Comparison of ENCODE assay signal across 9 mouse cellular contexts in genomic region chr11:29861750-29862397, GRCm38 (mm10). TPM values are rescaled to one million over a fixed set of nuclear protein-coding genes. Genes with fewer than 3 reads are reported as not detected.
DNase-seq lines count a peak whose midpoint lies in the region; ATAC-seq and TF ChIP-seq lines count a peak whose summit lies in the region.
"Had no signal": no experiment of that assay in that cellular context is flagged by ENCODE, and none has a peak within 500 bp of the region (broad histone marks: within the 10 kb centered on the region; RNA-seq: fewer than 3 reads in every experiment).

No protein-coding gene starts in this region.

- H3K9me3 ChIP-seq in MEL (replicated peaks; ENCODE audit: insufficient read depth, low read length), result no peaks in the 10 kb centered on the region
- H3K9me3 ChIP-seq in forebrain, postnatal 0 days (ENCODE audit: low read length), result no peaks in the 10 kb centered on the region
- H3K9me3 ChIP-seq: liver, embryonic 15.5 days had no signal

- no peak overlapping the region for H3K27ac ChIP-seq in MEL (ENCODE audit: control insufficient read depth, low read depth, low read length)
- no peak overlapping the region for H3K27ac ChIP-seq in forebrain, postnatal 0 days (ENCODE audit: low read depth, low read length)
- H3K27ac ChIP-seq: liver, embryonic 15.5 days had no signal

- H3K4me2 ChIP-seq in forebrain, postnatal 0 days (ENCODE audit: low read depth), result no peak overlapping the region
- peak overlapping the region; percentile 36 for H3K4me2 ChIP-seq in myocyte (ENCODE audit: low read depth)
- H3K4me2 ChIP-seq: liver, embryonic 15.5 days had no signal

- H3ac ChIP-seq in myocyte (ENCODE audit: control insufficient read depth, insufficient read length), result no peak overlapping the region

- no peaks in the 10 kb centered on the region for H3K27me3 ChIP-seq in MEL (ENCODE audit: control insufficient read depth in 1 of 2, insufficient read depth in 2 of 2, low read length in 2 of 2)
- no peaks in the 10 kb centered on the region for H3K27me3 ChIP-seq in forebrain, postnatal 0 days (ENCODE audit: insufficient read depth, low read length)
- H3K27me3 ChIP-seq in myocyte (ENCODE audit: control insufficient read depth, insufficient read depth, insufficient read length), result no peaks in the 10 kb centered on the region
- H3K27me3 ChIP-seq: liver, embryonic 15.5 days had no signal

- H3K4me3 ChIP-seq in MEL (ENCODE audit: control insufficient read depth in 1 of 2, insufficient read depth in 1 of 2, low read depth in 2 of 2, low read length in 2 of 2), result peak overlapping the region; percentile 24 to 48; a peak in 3 of 4 replicates
- H3K4me3 ChIP-seq in forebrain, postnatal 0 days (ENCODE audit: low read depth, low read length), result no peak overlapping the region
- no peak overlapping the region for H3K4me3 ChIP-seq in myocyte
- H3K4me3 ChIP-seq: liver, embryonic 15.5 days had no signal

- ATAC-seq in forebrain, postnatal 0 days, result peak; percentile 79

- H3K9ac ChIP-seq in MEL (ENCODE audit: control insufficient read depth, low read depth, low read length, poor library complexity, severe bottlenecking), result peak overlapping the region; percentile 56
- no peak overlapping the region for H3K9ac ChIP-seq in forebrain, postnatal 0 days
- H3K9ac ChIP-seq: liver, embryonic 15.5 days had no signal

- H3K79me2 ChIP-seq in MEL (ENCODE audit: control insufficient read depth, insufficient read depth, low read length, poor library complexity), result no peaks in the 10 kb centered on the region
- no peaks in the 10 kb centered on the region for H3K79me2 ChIP-seq in myocyte (ENCODE audit: control insufficient read depth, insufficient read depth)

- TF ChIP-seq RAD21 in MEL (IDR thresholded peaks at IDR 0.05; ENCODE audit: low read depth, low read length), result peak; percentile 76

- peaks cover 0 to 4% of the 10 kb centered on the region in 2 experiments; a peak in 1 of 4 replicates for H3K36me3 ChIP-seq in MEL (ENCODE audit: control insufficient read depth in 1 of 2, insufficient read depth in 2 of 2, low read length in 2 of 2)
- no peaks in the 10 kb centered on the region for H3K36me3 ChIP-seq in forebrain, postnatal 0 days (ENCODE audit: insufficient read depth)
- no peaks in the 10 kb centered on the region for H3K36me3 ChIP-seq in myocyte (ENCODE audit: control insufficient read depth, insufficient read depth)
- H3K36me3 ChIP-seq: liver, embryonic 15.5 days had no signal

- TF ChIP-seq POLR2A in MEL (IDR thresholded peaks at IDR 0.05; ENCODE audit: control insufficient read depth in 1 of 2, insufficient read depth in 1 of 2, low read depth in 1 of 2, low read length in 2 of 2, poor library complexity in 1 of 2) (no peak), myocyte (IDR thresholded peaks at IDR 0.05; ENCODE audit: insufficient read length, low read depth) (no peak)

- TF ChIP-seq EP300 in MEL (IDR thresholded peaks at IDR 0.05; ENCODE audit: low read depth in 1 of 2, low read length in 2 of 2), result no peak

- DNase-seq in kidney, adult 18-20 months, result peak; percentile 18
- no peak for DNase-seq in kidney, adult 11 months
- peak; percentile 78 for DNase-seq in MEL (ENCODE audit: low read depth, low spot score)
- peak; percentile 40 to 57 for DNase-seq in cerebellum, adult 18-20 months
- peak; percentile 69 for DNase-seq in forebrain, postnatal 0 days
- peak; percentile 25 for DNase-seq in left cerebral cortex, postnatal 4 days
- no peak for DNase-seq in T-cell, adult 2 months (ENCODE audit: low spot score)

- intact Hi-C loops in left cerebral cortex, postnatal 4 days (cut with DNase I), result no loop called here

- WGBS in forebrain, postnatal 0 days, result 20% methylated on average over 2 of the region's 2 CpGs

- TF ChIP-seq CTCF in MEL (IDR thresholded peaks at IDR 0.05 in 2 of 3, conservative IDR thresholded peaks at IDR 0.05 in 1 of 3; ENCODE audit: control insufficient read depth in 1 of 3, insufficient read depth in 1 of 3, low read depth in 2 of 3, low read length in 3 of 3, poor library complexity in 1 of 3, severe bottlenecking in 1 of 3), result peak; percentile 68 to 88 (median 82)
- TF ChIP-seq CTCF in forebrain, postnatal 0 days (IDR thresholded peaks at IDR 0.05; ENCODE audit: low read depth), result peak; percentile 68

- H3K4me1 ChIP-seq in MEL (ENCODE audit: control insufficient read depth in 1 of 2, insufficient read depth in 2 of 2, low read length in 2 of 2), result no peaks in the 10 kb centered on the region
- H3K4me1 ChIP-seq in forebrain, postnatal 0 days (ENCODE audit: insufficient read depth), result peaks cover 5% of the 10 kb centered on the region; the same call in 1 of the 2 replicates
- H3K4me1 ChIP-seq: liver, embryonic 15.5 days had no signal

TF ChIP-seq in MEL, 35 proteins besides CTCF, POLR2A, EP300 and RAD21:
- peak; percentile 95 for TF ChIP-seq SMC3 (IDR thresholded peaks at IDR 0.05; ENCODE audit: low read depth, low read length)
- TF ChIP-seq ZNF384 (IDR thresholded peaks at IDR 0.05; ENCODE audit: low read depth, low read length), result peak; percentile 72
- no peak for TF ChIP-seq HCFC1 (IDR thresholded peaks at IDR 0.05; ENCODE audit: low read depth, low read length)
- TF ChIP-seq ZC3H11A (IDR thresholded peaks at IDR 0.05; ENCODE audit: low read depth, low read length), result peak; percentile 76

TF ChIP-seq in myocyte, 11 proteins besides CTCF, POLR2A, EP300 and RAD21:
- TF ChIP-seq E2F4 (IDR thresholded peaks at IDR 0.05; ENCODE audit: insufficient read depth) (no peak), MYOG (IDR thresholded peaks at IDR 0.05; ENCODE audit: control insufficient read depth in 1 of 3, insufficient read depth in 1 of 3, insufficient read length in 2 of 3, low read depth in 2 of 3) (no peak), POLR2AphosphoS2 (IDR thresholded peaks at IDR 0.05; ENCODE audit: insufficient read length, low read depth) (no peak), MYOD1 (IDR thresholded peaks at IDR 0.05; ENCODE audit: control insufficient read depth in 1 of 3, insufficient read length in 2 of 3, low read depth in 2 of 3) (no peak), MAX (IDR thresholded peaks at IDR 0.05; ENCODE audit: low read depth) (no peak), SRF (IDR thresholded peaks at IDR 0.05; ENCODE audit: control insufficient read depth, insufficient read length, low read depth) (no peak), CEBPB (IDR thresholded peaks at IDR 0.05; ENCODE audit: insufficient read depth, poor library complexity, severe bottlenecking) (no peak), TCF3 (IDR thresholded peaks at IDR 0.05; ENCODE audit: insufficient read length, low read depth) (no peak), TCF12 (IDR thresholded peaks at IDR 0.05; ENCODE audit: insufficient read depth, poor library complexity, severe bottlenecking) (no peak), USF1 (IDR thresholded peaks at IDR 0.05; ENCODE audit: low read depth) (no peak), REST (IDR thresholded peaks at IDR 0.05; ENCODE audit: insufficient read depth, insufficient read length) (no peak)

RNA-seq across cellular contexts. Expression of gene 4931440F15Rik, which starts 36.4 kb away (rescaled TPM):
- 0.08 and 0.13 TPM in 2 replicates for total RNA-seq in MEL (2012; rRNA removed)
- polyA plus RNA-seq in MEL (2012; ENCODE audit: insufficient read depth in 1 of 2, insufficient read length in 2 of 2, low read depth in 1 of 2, low replicate concordance in 2 of 2, missing spikeins in 1 of 2), result under 1 TPM in 1 of 2 experiments, not detected in 1; 0.06 TPM
- total RNA-seq in forebrain, postnatal 0 days (2014; rRNA removed), result 0.52 and 0.54 TPM in 2 replicates
- 0.24 and 0.29 TPM in 2 replicates for polyA plus RNA-seq in forebrain, postnatal 0 days (2015; fragmentation: Nextera tagmentation; extraction: Ambion mirVana)
- 1 to 10 TPM; 2.5 to 2.7 TPM for total RNA-seq in left cerebral cortex, postnatal 4 days (2021)
- 0.04 TPM for polyA plus RNA-seq in myocyte (2012; fragmentation: generic; extraction: Trizol)

Comparison
In these comparisons a context has a peak if more than half of its experiments do, and no peak if none do; other contexts are left out.
1. DNase-seq: peak in kidney, adult 18-20 months (single experiment), MEL (single experiment), cerebellum, adult 18-20 months (2 of 2), forebrain, postnatal 0 days (single experiment) and left cerebral cortex, postnatal 4 days (single experiment); none in kidney, adult 11 months (single experiment) and T-cell, adult 2 months (single experiment).
2. H3K4me3 ChIP-seq: peak in MEL (2 of 2); none in forebrain, postnatal 0 days (single experiment) and myocyte (single experiment).